In genomic region chr17:37028683-37029120, GRCm38 (mm10) we compare ENCODE assay signal across 8 mouse cellular contexts. TPM values are rescaled to one million over a fixed set of nuclear protein-coding genes. Genes with fewer than 3 reads are reported as not detected.
A peak's percentile ranks its signal among the peaks of the same experiment; 100 is the strongest.
DNase-seq lines count a peak whose midpoint lies in the region; ATAC-seq and TF ChIP-seq lines count a peak whose summit lies in the region.

No protein-coding gene starts in this region.

- intact Hi-C loops in left cerebral cortex, postnatal 14 days (cut with DNase I): no loop called here

- H3K27ac ChIP-seq in cortical plate, adult 2 months (ENCODE audit: insufficient read depth, low read length): peak overlapping the region; percentile 76
- H3K27ac ChIP-seq in intestine, embryonic 14.5 days (ENCODE audit: low read depth): peak overlapping the region; percentile 97

- peak overlapping the region; percentile 42 for H3K4me3 ChIP-seq in cortical plate, adult 2 months (ENCODE audit: insufficient read depth, low read length)
- peak overlapping the region; percentile 44 for H3K4me3 ChIP-seq in intestine, embryonic 14.5 days (ENCODE audit: low read depth, low read length)

- no peaks in the 10 kb centered on the region for H3K36me3 ChIP-seq in intestine, embryonic 14.5 days (ENCODE audit: control insufficient read depth, insufficient read depth, low read length)

- DNase-seq in adipocyte (ENCODE audit: low spot score): peak; percentile 96
- peak; percentile 80 for DNase-seq in gastrocnemius, postnatal 25 days
- peak; percentile 98 for DNase-seq in intestine, embryonic 14.5 days (ENCODE audit: low spot score)
- peak; percentile 95 to 98 for DNase-seq in left cerebral cortex, postnatal 14 days (ENCODE audit: low spot score in 2 of 2)
- peak; percentile 98 for DNase-seq in mesoderm, embryonic 11.5 days (ENCODE audit: low read depth, low spot score)
- peak; percentile 89 for DNase-seq in right cerebral cortex, postnatal 4 days

- peak; percentile 99 for ATAC-seq in intestine, embryonic 14.5 days (replicated peaks; ENCODE audit: low FRiP score, low TSS enrichment, low read depth)
- ATAC-seq in erythroid progenitor cell, adult 5-6 weeks (replicated peaks; ENCODE audit: low FRiP score, poor library complexity, severe bottlenecking): no peak

- 0% methylated on average over 14 of the region's 14 CpGs for WGBS in intestine, embryonic 14.5 days

- no peak for TF ChIP-seq CTCF in cortical plate, adult 2 months (IDR thresholded peaks at IDR 0.05; ENCODE audit: extremely low read depth, insufficient read depth, low read length)

- H3K4me1 ChIP-seq in cortical plate, adult 2 months (ENCODE audit: control insufficient read depth, insufficient read depth, low read length): no peaks in the 10 kb centered on the region
- H3K4me1 ChIP-seq in intestine, embryonic 14.5 days (replicated peaks; ENCODE audit: control insufficient read depth, insufficient read depth, low read length): 0 out of 2 replicates have a peak, but pooled peaks cover 5% of the 10 kb centered on the region

- H3K27me3 ChIP-seq in intestine, embryonic 14.5 days (replicated peaks; ENCODE audit: control insufficient read depth, insufficient read depth, low read length): no peaks in the 10 kb centered on the region

- TF ChIP-seq POLR2A in cortical plate, adult 2 months (IDR thresholded peaks at IDR 0.05; ENCODE audit: extremely low read depth, insufficient read depth, low read length): peak; percentile 44

- H3K4me2 ChIP-seq in intestine, embryonic 14.5 days (ENCODE audit: low read length): peak overlapping the region; percentile 47

- H3K9me3 ChIP-seq in intestine, embryonic 14.5 days (ENCODE audit: control insufficient read depth, low read length): no peaks in the 10 kb centered on the region

- H3K9ac ChIP-seq in intestine, embryonic 14.5 days (ENCODE audit: low read length): peak overlapping the region; percentile 46

RNA-seq across cellular contexts. Expression of gene Mog, which starts 5.5 kb away (rescaled TPM):
- 99.6 and 128 TPM in 2 replicates for polyA plus RNA-seq in cortical plate, adult 2 months (2012; rRNA removed)
- total RNA-seq in gastrocnemius, postnatal 25 days (2021): not detected
- 0.14 and 0.24 TPM in 2 replicates for polyA plus RNA-seq in intestine, embryonic 14.5 days (2014; fragmentation: Nextera tagmentation; extraction: Ambion mirVana)
- total RNA-seq in left cerebral cortex, postnatal 14 days (2021): 10 to 100 TPM; 23.9 to 46.1 TPM
- total RNA-seq in erythroid progenitor cell, adult 5-6 weeks (2015; ENCODE audit: low replicate concordance): not detected in 2 replicates
- total RNA-seq in erythroid progenitor cell, adult 5-6 weeks (2017; ENCODE audit: low replicate concordance): not detected in 2 replicates

RNA-seq across cellular contexts. Expression of gene Gabbr1, which starts 17.1 kb away (rescaled TPM):
- polyA plus RNA-seq in cortical plate, adult 2 months (2012; rRNA removed): 481 and 483 TPM in 2 replicates
- total RNA-seq in gastrocnemius, postnatal 25 days (2021): 10 to 100 TPM in 1 of 2 experiments, 1 to 10 TPM in 1; 8.8 to 11.0 TPM
- 12.6 and 13.7 TPM in 2 replicates for polyA plus RNA-seq in intestine, embryonic 14.5 days (2014; fragmentation: Nextera tagmentation; extraction: Ambion mirVana)
- 100 to 1,000 TPM; 629 to 637 TPM for total RNA-seq in left cerebral cortex, postnatal 14 days (2021)
- 3.8 and 11.5 TPM in 2 replicates for total RNA-seq in erythroid progenitor cell, adult 5-6 weeks (2015; ENCODE audit: low replicate concordance)
- total RNA-seq in erythroid progenitor cell, adult 5-6 weeks (2017; ENCODE audit: low replicate concordance): 0.51 and 1.5 TPM in 2 replicates

RNA-seq across cellular contexts. Expression of gene Zfp57, which starts 27.7 kb away (rescaled TPM):
- polyA plus RNA-seq in cortical plate, adult 2 months (2012; rRNA removed): 25.2 and 29.3 TPM in 2 replicates
- total RNA-seq in gastrocnemius, postnatal 25 days (2021): under 1 TPM; 0.78 to 0.82 TPM
- polyA plus RNA-seq in intestine, embryonic 14.5 days (2014; fragmentation: Nextera tagmentation; extraction: Ambion mirVana): 78.3 and 85.0 TPM in 2 replicates
- total RNA-seq in left cerebral cortex, postnatal 14 days (2021): 10 to 100 TPM; 25.9 to 27.9 TPM
- not detected in 2 replicates for total RNA-seq in erythroid progenitor cell, adult 5-6 weeks (2015; ENCODE audit: low replicate concordance)
- not detected in 2 replicates for total RNA-seq in erythroid progenitor cell, adult 5-6 weeks (2017; ENCODE audit: low replicate concordance)

RNA-seq across cellular contexts. Expression of gene H2-M5, which starts 39.4 kb away (rescaled TPM):
- polyA plus RNA-seq in cortical plate, adult 2 months (2012; rRNA removed): 3.5 and 4.1 TPM in 2 replicates
- total RNA-seq in gastrocnemius, postnatal 25 days (2021): not detected
- 0.16 and 0.51 TPM in 2 replicates for polyA plus RNA-seq in intestine, embryonic 14.5 days (2014; fragmentation: Nextera tagmentation; extraction: Ambion mirVana)
- total RNA-seq in left cerebral cortex, postnatal 14 days (2021): 1 to 10 TPM; 1.9 to 2.7 TPM
- total RNA-seq in erythroid progenitor cell, adult 5-6 weeks (2015; ENCODE audit: low replicate concordance): not detected in 2 replicates
- total RNA-seq in erythroid progenitor cell, adult 5-6 weeks (2017; ENCODE audit: low replicate concordance): not detected in 2 replicates

RNA-seq across cellular contexts. Expression of gene 2410137M14Rik, which starts 47.7 kb away (rescaled TPM):
- polyA plus RNA-seq in cortical plate, adult 2 months (2012; rRNA removed): 0.85 and 1.0 TPM in 2 replicates
- not detected for total RNA-seq in gastrocnemius, postnatal 25 days (2021)
- polyA plus RNA-seq in intestine, embryonic 14.5 days (2014; fragmentation: Nextera tagmentation; extraction: Ambion mirVana): not detected in 2 replicates
- not detected for total RNA-seq in left cerebral cortex, postnatal 14 days (2021)
- not detected in 2 replicates for total RNA-seq in erythroid progenitor cell, adult 5-6 weeks (2015; ENCODE audit: low replicate concordance)
- not detected in 2 replicates for total RNA-seq in erythroid progenitor cell, adult 5-6 weeks (2017; ENCODE audit: low replicate concordance)

Comparison
In these comparisons a context has a peak if more than half of its experiments do, and no peak if none do; other contexts are left out.
1. RNA of gene Mog, which starts 5.5 kb away (total RNA-seq): 23.9 to 46.1 TPM in left cerebral cortex, postnatal 14 days; not detected in gastrocnemius, postnatal 25 days and not detected in erythroid progenitor cell, adult 5-6 weeks; every median in the first group is over 10 times any median in the second.
2. RNA of gene Gabbr1, which starts 17.1 kb away (total RNA-seq): 629 to 637 TPM in left cerebral cortex, postnatal 14 days; 8.8 to 11.0 TPM in gastrocnemius, postnatal 25 days and 0.51 to 11.5 TPM in erythroid progenitor cell, adult 5-6 weeks; every median in the first group is over 10 times any median in the second.
3. RNA of gene Zfp57, which starts 27.7 kb away (total RNA-seq): 25.9 to 27.9 TPM in left cerebral cortex, postnatal 14 days; 0.78 to 0.82 TPM in gastrocnemius, postnatal 25 days and not detected in erythroid progenitor cell, adult 5-6 weeks; every median in the first group is over 10 times any median in the second.
4. Peak in every context shown above with its lines, with median percentiles within 50 percentile points of each other: DNase-seq.